Mouse (Mus musculus) megakaryocyte, embryonic 14.5 days (primary cell): ENCODE measurements at regions not wholly inside any gene's neighbourhood (a gene's known extent, or its start where the extent isn't known, plus 50 kb on each side); places are given as distances from the start of the nearest gene placed in this dataset.

ENCODE experiments used
- FLI1 ChIP-seq: IDR thresholded peaks from 2 replicates; pipeline ENCODE4 v1.6.1; 2012; ENCODE audit warnings: low read length, inconsistent platforms, mixed read lengths
- GATA1 ChIP-seq: IDR thresholded peaks from 3 replicates; pipeline ENCODE4 v1.6.1; 2012; ENCODE audit warnings: mixed read lengths, low read length, inconsistent platforms, borderline replicate concordance

GRCm38 (mm10) chr1:169071366-169071765 lies 459.9 kb downstream of the Nuf2 start:
- no peak for TF ChIP-seq GATA1
- TF ChIP-seq FLI1 = no peak
